Mouse (Mus musculus) cerebellum, postnatal 10 days (tissue): ENCODE results near the gene Wfdc1.

Experiments
- DNase-seq, 2 experiments: peaks; one replicate each; pipeline ENCODE4 v3.0.0; 2021; ENCODE audit warnings: mixed read lengths in 2 of 2

Gene Wfdc1

DNA sequence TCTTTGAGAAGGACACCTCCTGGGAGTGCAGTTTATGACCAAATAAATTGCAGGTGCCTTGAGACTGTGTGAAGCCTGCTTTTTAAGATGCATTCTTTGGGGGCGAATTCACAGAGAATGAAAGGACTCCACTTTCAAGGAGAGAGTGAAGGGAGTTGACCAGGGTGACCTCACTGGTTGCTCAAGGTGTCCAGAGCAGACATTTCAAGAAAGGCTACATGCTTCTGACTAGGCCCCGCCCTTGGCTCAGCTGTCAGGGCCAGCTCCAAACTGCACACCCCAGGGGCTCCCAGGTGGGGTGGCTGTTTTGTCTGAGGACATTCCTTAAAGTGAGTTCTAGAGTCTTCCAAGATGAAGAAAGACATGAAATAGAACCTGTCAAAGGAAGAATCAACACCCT lies 31.0 kb downstream of the Wfdc1 start:
- no peak for DNase-seq

GRCm38 (mm10) chr8:119698960-119699359 lies 32.8 kb downstream of the Wfdc1 start:
- peak; percentile 71 to 74 for DNase-seq

- DNase-seq, result no peak
Observed at GRCm38 (mm10) chr8:119699549-119700134, 33.5 kb downstream of the Wfdc1 start, which contains the start of gene Atp2c2. TSS of gene Atp2c2 (plus strand) at chr8:119700009.

GRCm38 (mm10) chr8:119702965-119703364 lies 36.8 kb downstream of the Wfdc1 start:
- DNase-seq, result peak; percentile 34 to 35

- no peak for DNase-seq
Observed at GRCm38 (mm10) chr8:119707146-119707545, 41.0 kb downstream of the Wfdc1 start.

DNA sequence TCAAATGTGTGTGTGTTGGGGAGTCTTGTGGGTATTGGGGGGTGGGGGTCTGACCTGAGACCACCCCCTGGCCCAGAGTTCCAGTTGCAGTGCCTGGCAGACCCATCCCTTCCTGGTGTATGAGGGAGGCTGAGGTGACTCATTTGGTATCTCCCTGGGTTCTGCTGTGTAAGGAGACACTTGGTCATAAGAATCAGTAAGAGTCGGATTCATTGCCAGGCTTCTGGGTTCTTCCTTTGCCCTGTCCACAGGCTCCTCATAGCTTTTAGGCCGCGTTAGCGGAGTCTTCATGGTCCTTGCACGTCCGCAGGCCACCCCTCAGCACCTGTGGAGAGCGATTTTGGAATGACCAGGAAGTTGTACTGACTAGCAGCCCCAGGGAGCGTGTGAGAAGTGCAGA lies 42.3 kb downstream of the Wfdc1 start:
- DNase-seq, result no peak

DNA sequence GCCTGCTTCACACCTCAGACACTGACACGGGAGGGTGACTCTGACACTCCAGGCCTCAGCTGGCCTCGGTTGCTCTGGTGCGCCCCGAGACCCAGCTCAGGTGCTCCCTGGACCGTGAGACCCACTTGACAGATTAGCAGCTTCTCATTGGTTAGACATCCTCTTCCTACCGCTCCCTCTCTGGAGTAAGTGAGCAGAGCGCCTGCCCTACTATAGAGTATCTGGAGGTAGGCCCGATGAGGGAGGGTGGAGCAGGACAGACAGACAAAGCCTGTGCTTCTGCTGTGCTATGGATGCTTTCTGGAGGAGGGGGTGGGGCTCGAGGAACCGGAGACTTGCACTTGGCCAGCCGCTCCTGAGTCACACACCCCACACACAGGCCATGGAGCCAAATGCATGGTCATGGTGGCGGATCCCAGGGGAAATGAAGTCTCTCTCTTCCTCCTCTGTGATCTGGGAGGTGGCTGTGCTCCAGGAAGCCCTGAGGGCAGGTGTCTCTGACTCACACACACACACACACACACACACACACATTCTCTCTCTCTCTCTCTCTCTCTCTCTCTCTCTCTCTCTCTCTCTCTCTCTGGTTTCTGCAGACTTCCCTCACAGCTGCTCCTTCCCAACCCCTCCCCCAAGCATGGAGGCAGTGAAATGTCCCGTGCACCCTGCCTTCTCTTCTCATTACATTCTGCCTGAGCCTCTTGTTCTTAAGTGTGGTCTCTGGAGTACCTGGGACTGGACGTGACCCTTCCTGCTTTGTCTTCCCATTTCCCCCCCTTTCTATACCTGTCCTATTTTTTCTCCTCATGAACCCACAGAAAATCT lies 42.9 kb downstream of the Wfdc1 start:
- DNase-seq, result peak; percentile 38 to 43

- DNase-seq, result no peak
Observed at GRCm38 (mm10) chr8:119709703-119710093, 43.5 kb downstream of the Wfdc1 start.

GRCm38 (mm10) chr8:119712226-119712625 lies 46.1 kb downstream of the Wfdc1 start:
- DNase-seq, result no peak

- DNase-seq, result no peak
Observed at GRCm38 (mm10) chr8:119713421-119713820, 47.3 kb downstream of the Wfdc1 start.

DNA sequence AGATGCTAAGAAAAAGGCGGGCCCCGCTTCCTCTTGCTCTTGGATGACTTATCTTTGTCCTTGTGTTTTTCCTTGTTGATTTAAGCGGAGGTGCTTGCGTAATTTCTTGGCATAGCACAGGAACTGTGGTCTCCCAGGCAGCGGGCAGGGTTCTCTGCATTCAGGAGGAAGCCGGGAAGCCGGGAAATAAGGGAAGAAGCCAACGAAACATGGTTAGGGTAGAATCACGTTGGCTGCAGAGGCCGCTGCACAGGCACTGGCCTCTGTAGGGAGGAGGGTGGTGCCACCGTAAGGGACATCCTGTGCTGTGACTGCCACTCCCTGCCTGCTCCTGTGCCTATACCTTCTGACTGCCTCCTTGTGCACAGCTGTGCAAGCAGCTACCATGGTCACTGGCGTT lies 49.1 kb downstream of the Wfdc1 start:
- no peak for DNase-seq

GRCm38 (mm10) chr8:119716730-119717299 lies 50.6 kb downstream of the Wfdc1 start:
- DNase-seq, result no peak

DNA sequence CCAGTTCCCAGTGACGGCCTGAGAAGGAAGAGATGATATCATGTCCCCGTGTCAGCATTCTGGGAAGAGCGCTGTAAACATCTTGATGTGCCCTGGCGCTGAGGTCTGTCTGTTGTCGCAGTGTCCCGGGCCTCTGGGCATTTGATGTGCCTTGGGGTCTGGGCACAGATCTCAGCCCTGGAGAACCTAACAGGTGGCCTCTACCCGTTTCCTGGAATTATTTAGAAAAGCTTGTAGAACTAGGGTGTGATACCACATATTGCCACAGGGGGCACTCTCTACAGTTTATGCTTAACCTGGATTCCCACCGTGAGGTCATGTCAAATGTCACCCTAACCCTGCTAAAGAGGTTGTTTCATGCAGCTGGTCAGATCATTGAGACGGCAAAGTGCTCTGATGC lies 51.6 kb downstream of the Wfdc1 start:
- peak; percentile 51 to 73 for DNase-seq

- DNase-seq, result peak; percentile 24 to 42
Observed at GRCm38 (mm10) chr8:119719011-119719501, 52.9 kb downstream of the Wfdc1 start.

GRCm38 (mm10) chr8:119722348-119722747 lies 56.2 kb downstream of the Wfdc1 start:
- no peak for DNase-seq

GRCm38 (mm10) chr8:119723676-119724075 lies 57.5 kb downstream of the Wfdc1 start:
- DNase-seq, result no peak

- no peak for DNase-seq
Observed at GRCm38 (mm10) chr8:119724596-119724995, 58.4 kb downstream of the Wfdc1 start.

DNA sequence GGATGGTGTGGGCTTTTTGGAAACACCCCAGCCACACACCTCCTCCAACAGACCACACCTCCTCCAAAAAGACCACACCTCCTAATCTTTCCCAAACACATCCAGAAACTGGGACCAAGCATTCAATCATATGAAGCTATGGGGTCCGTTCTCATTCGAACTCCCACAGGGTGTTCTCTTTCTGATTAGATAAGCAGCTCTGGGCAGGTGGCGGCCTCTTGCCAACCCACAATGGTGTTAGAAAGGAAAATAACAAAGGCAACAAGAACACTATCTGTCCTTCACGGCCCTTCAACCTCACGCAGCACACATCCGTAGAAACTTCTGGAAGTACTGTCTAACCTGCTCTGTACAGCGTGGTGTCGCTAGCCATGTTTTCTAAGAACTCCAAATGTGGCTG lies 60.9 kb downstream of the Wfdc1 start:
- no peak for DNase-seq

DNA sequence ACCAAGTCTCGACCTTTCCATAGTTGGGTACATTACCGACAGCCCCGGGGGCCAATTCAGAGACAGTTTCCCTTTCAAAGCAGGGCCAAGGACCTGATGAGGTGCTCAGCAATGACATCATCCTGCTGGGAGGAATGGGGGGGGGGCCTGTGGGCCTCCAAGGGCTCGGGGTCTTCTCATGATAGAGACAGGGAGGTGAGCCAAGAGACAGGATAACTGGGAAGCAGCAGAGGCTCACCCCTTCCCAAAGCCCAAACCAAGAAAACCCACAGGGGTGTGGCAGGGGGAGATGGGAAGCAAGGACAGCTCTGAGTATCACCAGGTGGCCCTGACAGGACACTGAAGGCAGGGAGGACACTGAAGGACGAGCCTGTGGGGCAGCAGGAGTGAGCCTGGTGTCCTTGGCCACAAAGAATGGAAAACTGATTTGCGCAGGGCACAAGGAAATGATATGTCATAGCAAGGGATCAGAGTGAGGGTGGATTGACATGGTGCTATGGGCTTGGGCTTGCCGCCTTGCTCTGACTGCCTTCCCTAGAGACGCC lies 62.3 kb downstream of the Wfdc1 start:
- DNase-seq, result no peak

GRCm38 (mm10) chr8:119732072-119732471 lies 65.9 kb downstream of the Wfdc1 start:
- DNase-seq, result no peak

DNA sequence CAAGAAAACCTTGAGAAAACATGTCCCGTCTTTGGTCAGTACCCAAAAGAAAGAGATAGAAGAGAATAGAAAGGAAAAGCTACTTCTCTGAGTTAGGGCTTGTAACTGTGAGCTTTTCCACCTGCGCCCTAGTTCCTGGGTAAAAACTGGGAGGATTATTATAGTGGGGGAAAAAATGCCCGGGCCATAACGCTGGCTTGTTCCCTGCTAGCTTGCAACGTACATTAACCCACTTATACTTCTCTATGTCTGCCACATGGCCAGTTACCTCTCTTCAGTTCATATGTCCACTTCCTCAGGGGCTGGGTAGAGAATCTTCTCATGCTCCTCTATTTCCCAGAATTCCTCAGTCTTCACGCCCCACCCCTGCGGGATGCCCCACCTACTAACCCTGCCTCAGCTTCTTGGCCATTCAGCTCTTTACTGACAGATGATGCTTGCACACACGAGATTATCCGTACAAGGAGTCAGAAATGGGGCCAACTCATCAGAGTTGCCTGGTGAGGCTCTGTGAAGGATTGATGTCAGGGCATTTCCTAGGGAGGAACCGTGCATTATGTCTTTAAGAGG lies 70.3 kb downstream of the Wfdc1 start:
- no peak for DNase-seq

- DNase-seq, result no peak
Observed at GRCm38 (mm10) chr8:119737093-119737900, 71.1 kb downstream of the Wfdc1 start.
